Mouse (Mus musculus): ENCODE measurements around the gene Yif1a. TPM values are rescaled to one million over a fixed set of nuclear protein-coding genes. Genes with fewer than 3 reads are reported as not detected.
"Not testable (repeated sequence)": the region's sequence is repeated elsewhere in the genome, so short reads cannot be mapped to it uniquely, and the experiment has no call there.

Yif1a gene
- polyA plus RNA-seq, 1 experiment from 2014 or later: 95.5 TPM

- ATAC-seq (no peak), DNase-seq (ENCODE audit: low spot score) (no peak)
- Histone ChIP-seq H3K36me3 (ENCODE audit: control insufficient read depth, insufficient read depth, low read length) (no peaks in the 10 kb centered on the region), H3K4me3 (ENCODE audit: low read depth, low read length) (no peak overlapping the region), H3K4me2 (ENCODE audit: low read length) (no peak overlapping the region), H3K9me3 (replicated peaks; ENCODE audit: control insufficient read depth, low read length) (no peaks in the 10 kb centered on the region), H3K4me1 (ENCODE audit: control insufficient read depth, insufficient read depth, low read length) (peaks cover 14% of the 10 kb centered on the region), H3K27me3 (replicated peaks; ENCODE audit: control insufficient read depth, insufficient read depth, low read length) (peaks cover 6% of the 10 kb centered on the region; the same call in 1 of the 2 replicates), H3K27ac (ENCODE audit: low read depth, low read length) (no peak overlapping the region), H3K9ac (ENCODE audit: low read length) (no peak overlapping the region)
- WGBS: 39% methylated on average over 5 of the region's 5 CpGs
Observed at GRCm38 (mm10) chr19:5073518-5073917, 14.8 kb upstream of the Yif1a start.

GRCm38 (mm10) chr19:5079279-5079678 is 9.1 kb upstream of the Yif1a start:
- DNase-seq (ENCODE audit: low spot score) (no peak), ATAC-seq (no peak)
- Histone ChIP-seq H3K9me3 (replicated peaks; ENCODE audit: control insufficient read depth, low read length) (no peaks in the 10 kb centered on the region), H3K27me3 (replicated peaks; ENCODE audit: control insufficient read depth, insufficient read depth, low read length) (peaks cover 37% of the 10 kb centered on the region), H3K4me3 (ENCODE audit: low read depth, low read length) (no peak overlapping the region), H3K27ac (ENCODE audit: low read depth, low read length) (no peak overlapping the region), H3K9ac (ENCODE audit: low read length) (no peak overlapping the region), H3K36me3 (ENCODE audit: control insufficient read depth, insufficient read depth, low read length) (no peaks in the 10 kb centered on the region), H3K4me2 (ENCODE audit: low read length) (no peak overlapping the region), H3K4me1 (ENCODE audit: control insufficient read depth, insufficient read depth, low read length) (no peaks in the 10 kb centered on the region)
- WGBS: 86% methylated on average over 1 of the region's 1 CpGs

DNA sequence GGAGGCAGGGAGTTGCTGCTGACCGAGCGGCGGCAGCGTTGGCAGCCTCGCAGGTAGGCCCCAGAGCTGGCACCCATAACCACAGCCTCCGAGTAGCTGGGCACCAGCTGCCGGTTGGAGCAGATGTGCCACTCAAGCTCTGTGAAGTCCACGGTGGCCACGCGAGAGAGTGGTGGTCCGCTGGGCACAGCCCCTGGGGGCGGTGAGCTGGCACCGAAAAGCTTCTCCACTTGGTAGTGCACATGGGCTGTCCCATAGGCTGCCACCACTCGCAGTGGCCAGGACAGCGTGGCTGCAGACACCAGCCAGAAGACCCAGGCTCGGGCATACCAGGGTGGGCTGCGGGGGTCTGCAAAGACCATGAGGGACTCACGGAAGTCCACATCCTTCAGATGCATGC is 6.3 kb upstream of the Yif1a start:
- peaks cover 56% of the 10 kb centered on the region for H3K27me3 ChIP-seq (replicated peaks; ENCODE audit: control insufficient read depth, insufficient read depth, low read length)
- H3K27ac ChIP-seq (ENCODE audit: low read depth, low read length): no peak overlapping the region
- no peak overlapping the region for H3K4me2 ChIP-seq (ENCODE audit: low read length)
- H3K36me3 ChIP-seq (ENCODE audit: control insufficient read depth, insufficient read depth, low read length): no peaks in the 10 kb centered on the region
- no peak overlapping the region for H3K4me3 ChIP-seq (ENCODE audit: low read depth, low read length)
- WGBS: 79% methylated on average over 18 of the region's 18 CpGs
- no peak for DNase-seq (ENCODE audit: low spot score)
- no peak for ATAC-seq
- no peaks in the 10 kb centered on the region for H3K9me3 ChIP-seq (replicated peaks; ENCODE audit: control insufficient read depth, low read length)
- H3K9ac ChIP-seq (ENCODE audit: low read length): no peak overlapping the region
- H3K4me1 ChIP-seq (ENCODE audit: control insufficient read depth, insufficient read depth, low read length): 0 out of 2 replicates have a peak, but pooled peaks cover 4% of the 10 kb centered on the region

DNA sequence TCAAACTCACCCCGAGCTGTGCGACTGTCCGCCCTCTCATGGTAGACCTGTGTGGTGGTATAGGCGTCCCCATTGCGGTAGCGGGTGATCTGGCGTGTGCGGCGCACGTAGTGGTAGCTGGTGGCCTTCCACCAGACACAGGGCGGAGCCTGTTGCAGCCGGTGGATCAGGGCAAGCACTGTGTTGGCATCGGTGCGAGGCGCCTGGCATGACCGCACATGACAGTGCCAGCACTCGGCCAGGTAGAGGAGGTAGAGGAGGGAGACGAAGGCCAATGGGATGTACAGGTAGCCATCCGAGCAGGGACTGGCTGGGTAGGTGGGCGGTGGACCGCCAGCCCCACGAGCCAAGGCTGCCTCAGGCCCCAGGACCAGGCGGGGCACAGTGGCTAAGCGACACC is 5.7 kb upstream of the Yif1a start:
- WGBS: 74% methylated on average over 24 of the region's 24 CpGs
- H3K4me2 ChIP-seq (ENCODE audit: low read length): no peak overlapping the region
- no peaks in the 10 kb centered on the region for H3K36me3 ChIP-seq (ENCODE audit: control insufficient read depth, insufficient read depth, low read length)
- H3K9me3 ChIP-seq (replicated peaks; ENCODE audit: control insufficient read depth, low read length): no peaks in the 10 kb centered on the region
- H3K27me3 ChIP-seq (replicated peaks; ENCODE audit: control insufficient read depth, insufficient read depth, low read length): peaks cover 56% of the 10 kb centered on the region
- peaks cover 7% of the 10 kb centered on the region for H3K4me1 ChIP-seq (ENCODE audit: control insufficient read depth, insufficient read depth, low read length)
- no peak overlapping the region for H3K9ac ChIP-seq (ENCODE audit: low read length)
- H3K27ac ChIP-seq (ENCODE audit: low read depth, low read length): no peak overlapping the region
- H3K4me3 ChIP-seq (ENCODE audit: low read depth, low read length): no peak overlapping the region
- no peak for DNase-seq (ENCODE audit: low spot score)
- no peak for ATAC-seq

DNA sequence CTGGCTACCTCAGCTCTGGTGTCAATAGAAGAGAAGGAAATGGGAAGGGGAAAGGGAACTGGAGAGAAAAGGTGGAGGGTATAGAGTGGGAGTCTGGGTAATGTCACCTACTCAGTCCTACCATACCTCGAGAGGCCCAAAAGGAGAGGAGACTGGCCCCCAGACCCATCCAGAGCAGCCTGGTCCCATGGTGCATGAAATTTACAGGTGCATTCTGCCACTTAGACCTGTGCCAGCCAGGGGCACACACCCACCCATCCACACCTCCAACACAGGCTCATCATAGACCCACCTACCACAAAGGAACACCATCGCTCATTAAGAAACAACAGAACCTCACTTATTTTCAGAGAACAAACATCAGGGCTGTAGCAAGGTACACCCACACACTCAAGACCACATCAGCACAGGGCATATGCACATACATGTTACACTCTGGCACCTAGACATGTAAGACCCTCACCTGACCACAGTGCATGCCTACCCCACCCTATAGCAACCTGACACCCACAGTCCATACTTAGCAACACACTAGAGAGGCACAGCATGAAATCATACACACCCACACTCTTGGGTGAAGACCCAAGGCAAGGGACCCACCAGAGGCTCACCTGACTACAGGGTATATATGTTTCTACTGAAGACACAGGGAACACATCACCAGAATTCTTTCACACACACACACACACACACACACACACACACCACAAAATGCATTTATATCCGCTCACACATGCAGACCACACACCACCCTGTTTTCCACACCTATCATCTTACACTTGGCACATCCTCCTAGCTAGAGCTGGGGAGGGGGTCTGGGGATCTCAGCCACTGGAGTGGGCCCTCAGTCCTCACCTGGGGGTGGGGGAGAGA is 4.1 kb upstream of the Yif1a start:
- H3K27me3 ChIP-seq (replicated peaks; ENCODE audit: control insufficient read depth, insufficient read depth, low read length): peaks cover 56% of the 10 kb centered on the region
- ATAC-seq (no peak), DNase-seq (ENCODE audit: low spot score) (no peak)
- H3K4me1 ChIP-seq (ENCODE audit: control insufficient read depth, insufficient read depth, low read length): peaks cover 13% of the 10 kb centered on the region
- peak overlapping the region; percentile 79 for H3K4me2 ChIP-seq (ENCODE audit: low read length)
- H3K27ac ChIP-seq (ENCODE audit: low read depth, low read length): no peak overlapping the region
- peak overlapping the region; percentile 63; the same call in 1 of the 2 replicates for H3K9ac ChIP-seq (ENCODE audit: low read length)
- WGBS: 78% methylated on average over 3 of the region's 3 CpGs
- H3K4me3 ChIP-seq (ENCODE audit: low read depth, low read length): peak overlapping the region; percentile 46
- H3K36me3 ChIP-seq (ENCODE audit: control insufficient read depth, insufficient read depth, low read length): no peaks in the 10 kb centered on the region
- H3K9me3 ChIP-seq (replicated peaks; ENCODE audit: control insufficient read depth, low read length): no peaks in the 10 kb centered on the region

- no peaks in the 10 kb centered on the region for H3K9me3 ChIP-seq (replicated peaks; ENCODE audit: control insufficient read depth, low read length)
- no peak for DNase-seq (ENCODE audit: low spot score)
- H3K36me3 ChIP-seq (ENCODE audit: control insufficient read depth, insufficient read depth, low read length): no peaks in the 10 kb centered on the region
- peaks cover 16% of the 10 kb centered on the region for H3K4me1 ChIP-seq (ENCODE audit: control insufficient read depth, insufficient read depth, low read length)
- WGBS: 7% methylated on average over 13 of the region's 15 CpGs
- peak overlapping the region; percentile 46 for H3K4me3 ChIP-seq (ENCODE audit: low read depth, low read length)
- peaks cover 56% of the 10 kb centered on the region for H3K27me3 ChIP-seq (replicated peaks; ENCODE audit: control insufficient read depth, insufficient read depth, low read length)
- ATAC-seq: no peak
- H3K4me2 ChIP-seq (ENCODE audit: low read length): peak overlapping the region; percentile 79
- peak overlapping the region; percentile 63 for H3K9ac ChIP-seq (ENCODE audit: low read length)
- no peak overlapping the region for H3K27ac ChIP-seq (ENCODE audit: low read depth, low read length)
Observed at GRCm38 (mm10) chr19:5084834-5085144, 3.5 kb upstream of the Yif1a start.

GRCm38 (mm10) chr19:5085145-5085863 is 3.0 kb upstream of the Yif1a start, which contains the start of gene Tmem151a:
Gene Tmem151a (minus strand): TSS chr19:5085531.
- DNase-seq (ENCODE audit: low spot score): no peak
- Histone ChIP-seq H3K4me2 (ENCODE audit: low read length) (peak within 1 kb of the TSS; percentile 79), H3K9me3 (replicated peaks; ENCODE audit: control insufficient read depth, low read length) (no peaks in the 10 kb centered on the region), H3K36me3 (ENCODE audit: control insufficient read depth, insufficient read depth, low read length) (peaks cover 1% of the 10 kb centered on the region), H3K4me3 (ENCODE audit: low read depth, low read length) (peak within 1 kb of the TSS; percentile 46), H3K27me3 (replicated peaks; ENCODE audit: control insufficient read depth, insufficient read depth, low read length) (peaks cover 56% of the 10 kb centered on the region), H3K4me1 (ENCODE audit: control insufficient read depth, insufficient read depth, low read length) (peaks cover 16% of the 10 kb centered on the region), H3K9ac (ENCODE audit: low read length) (peak within 1 kb of the TSS; percentile 63), H3K27ac (ENCODE audit: low read depth, low read length) (no peak within 1 kb of the TSS)
- no peak for ATAC-seq
- 1% methylated on average over 66 of the region's 69 CpGs for WGBS

- H3K9me3 ChIP-seq (replicated peaks; ENCODE audit: control insufficient read depth, low read length); ATAC-seq; H3K27ac ChIP-seq (ENCODE audit: low read depth, low read length); H3K4me2 ChIP-seq (ENCODE audit: low read length); H3K9ac ChIP-seq (ENCODE audit: low read length); H3K4me3 ChIP-seq (ENCODE audit: low read depth, low read length); DNase-seq (ENCODE audit: low spot score): not testable (repeated sequence)
- Histone ChIP-seq H3K4me1 (ENCODE audit: control insufficient read depth, insufficient read depth, low read length) (peaks cover 16% of the 10 kb centered on the region), H3K27me3 (replicated peaks; ENCODE audit: control insufficient read depth, insufficient read depth, low read length) (peaks cover 47% of the 10 kb centered on the region), H3K36me3 (ENCODE audit: control insufficient read depth, insufficient read depth, low read length) (peaks cover 13% of the 10 kb centered on the region)
- 63% methylated on average over 4 of the region's 4 CpGs for WGBS
Observed at GRCm38 (mm10) chr19:5086533-5086932, 1.8 kb upstream of the Yif1a start.

DNA sequence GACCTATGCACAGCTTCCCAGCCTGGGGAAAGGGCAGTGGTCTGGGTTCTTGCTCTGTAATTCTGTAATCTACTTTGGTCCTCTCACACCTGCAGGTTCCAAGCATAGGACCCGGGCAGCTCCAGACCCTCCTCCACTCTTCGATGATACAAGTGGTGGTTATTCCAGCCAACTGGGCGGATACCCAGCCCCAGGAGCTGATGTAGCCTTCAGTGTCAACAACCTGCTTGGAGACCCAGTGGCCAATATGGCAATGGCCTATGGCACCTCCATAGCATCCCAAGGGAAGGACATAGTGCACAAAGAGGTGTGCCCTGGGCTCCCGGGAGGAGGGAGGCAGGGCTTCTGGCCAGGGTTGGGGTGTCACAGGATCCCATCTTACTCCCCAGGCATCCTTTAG is 986 bp downstream of the Yif1a start:
- peaks cover 36% of the 10 kb centered on the region for H3K36me3 ChIP-seq (ENCODE audit: control insufficient read depth, insufficient read depth, low read length)
- peaks cover 19% of the 10 kb centered on the region for H3K27me3 ChIP-seq (replicated peaks; ENCODE audit: control insufficient read depth, insufficient read depth, low read length)
- ATAC-seq (no peak), DNase-seq (ENCODE audit: low spot score) (no peak)
- WGBS: 92% methylated on average over 4 of the region's 4 CpGs
- peaks cover 20% of the 10 kb centered on the region for H3K4me1 ChIP-seq (ENCODE audit: control insufficient read depth, insufficient read depth, low read length)
- peak overlapping the region; percentile 89 for H3K4me2 ChIP-seq (ENCODE audit: low read length)
- peak overlapping the region; percentile 77 for H3K4me3 ChIP-seq (ENCODE audit: low read depth, low read length)
- H3K9me3 ChIP-seq (replicated peaks; ENCODE audit: control insufficient read depth, low read length): no peaks in the 10 kb centered on the region
- H3K9ac ChIP-seq (ENCODE audit: low read length): peak overlapping the region; percentile 71
- H3K27ac ChIP-seq (ENCODE audit: low read depth, low read length): no peak overlapping the region

All from forebrain, embryonic 14.5 days (tissue).